Mouse (Mus musculus): ENCODE measurements around the gene Cyp1a2. TPM values are rescaled to one million over a fixed set of nuclear protein-coding genes. Genes with fewer than 3 reads are reported as not detected.
A peak's percentile ranks its signal among the peaks of the same experiment; 100 is the strongest.
"Not testable (repeated sequence)": the region's sequence is repeated elsewhere in the genome, so short reads cannot be mapped to it uniquely, and the experiment has no call there.

Cyp1a2 gene
- not detected in 2 replicates for polyA plus RNA-seq (2016; fragmentation: Nextera tagmentation; extraction: Ambion mirVana)

- H3K9ac ChIP-seq: no peak within 1 kb of the TSS
- no peak for ATAC-seq (ENCODE audit: low FRiP score)
- H3K4me3 ChIP-seq: no peak within 1 kb of the TSS
- H3K4me2 ChIP-seq (replicated peaks): no peak within 1 kb of the TSS
- no peaks in the 10 kb centered on the region for H3K27me3 ChIP-seq
- no peaks in the 10 kb centered on the region for H3K4me1 ChIP-seq
- no peaks in the 10 kb centered on the region for H3K9me3 ChIP-seq (replicated peaks)
- no peak within 1 kb of the TSS for H3K27ac ChIP-seq
- H3K36me3 ChIP-seq: no peaks in the 10 kb centered on the region
- 82% methylated on average over 5 of the region's 5 CpGs for WGBS
These were observed at the start of gene Cyp1a2 for GRCm38 (mm10) chr9:57683520-57683919. Gene Cyp1a2 (minus strand): TSS chr9:57683703.

GRCm38 (mm10) chr9:57728312-57728711, 44.8 kb upstream of the Cyp1a2 start:
- Histone ChIP-seq H3K36me3 (peaks cover 37% of the 10 kb centered on the region), H3K27me3 (no peaks in the 10 kb centered on the region), H3K27ac (no peak overlapping the region), H3K9me3 (replicated peaks) (no peaks in the 10 kb centered on the region), H3K4me2 (replicated peaks) (no peak overlapping the region), H3K4me3 (no peak overlapping the region), H3K9ac (no peak overlapping the region), H3K4me1 (no peaks in the 10 kb centered on the region)
- WGBS: 97% methylated on average over 1 of the region's 1 CpGs
- ATAC-seq (ENCODE audit: low FRiP score): no peak

- 94% methylated on average over 3 of the region's 3 CpGs for WGBS
- H3K4me1 ChIP-seq: no peaks in the 10 kb centered on the region
- no peak overlapping the region for H3K9ac ChIP-seq
- H3K27ac ChIP-seq: no peak overlapping the region
- H3K9me3 ChIP-seq (replicated peaks): no peaks in the 10 kb centered on the region
- H3K4me2 ChIP-seq (replicated peaks): no peak overlapping the region
- H3K36me3 ChIP-seq: peaks cover 49% of the 10 kb centered on the region
- no peak for ATAC-seq (ENCODE audit: low FRiP score)
- H3K27me3 ChIP-seq: no peaks in the 10 kb centered on the region
- no peak overlapping the region for H3K4me3 ChIP-seq
These were observed 41.2 kb upstream of the Cyp1a2 start for GRCm38 (mm10) chr9:57724701-57725100.

- Histone ChIP-seq H3K9ac (no peak overlapping the region), H3K4me1 (no peaks in the 10 kb centered on the region), H3K9me3 (replicated peaks) (no peaks in the 10 kb centered on the region), H3K36me3 (peaks cover 46% of the 10 kb centered on the region), H3K4me2 (replicated peaks) (no peak overlapping the region), H3K4me3 (no peak overlapping the region), H3K27ac (no peak overlapping the region), H3K27me3 (no peaks in the 10 kb centered on the region)
- 91% methylated on average over 5 of the region's 5 CpGs for WGBS
- no peak for ATAC-seq (ENCODE audit: low FRiP score)
These were observed 40.3 kb upstream of the Cyp1a2 start for GRCm38 (mm10) chr9:57723796-57724195.

- 79% methylated on average over 5 of the region's 5 CpGs for WGBS
- ATAC-seq (ENCODE audit: low FRiP score): no peak
These were observed 39.8 kb upstream of the Cyp1a2 start for GRCm38 (mm10) chr9:57723315-57723715.

GRCm38 (mm10) chr9:57722371-57722770, 38.9 kb upstream of the Cyp1a2 start:
- Histone ChIP-seq H3K27ac (no peak overlapping the region), H3K9ac (no peak overlapping the region), H3K4me2 (replicated peaks) (no peak overlapping the region), H3K36me3 (peaks cover 49% of the 10 kb centered on the region), H3K4me1 (no peaks in the 10 kb centered on the region), H3K27me3 (no peaks in the 10 kb centered on the region), H3K4me3 (no peak overlapping the region), H3K9me3 (replicated peaks) (no peaks in the 10 kb centered on the region)
- no peak for ATAC-seq (ENCODE audit: low FRiP score)
- 91% methylated on average over 1 of the region's 1 CpGs for WGBS

More at GRCm38 (mm10) chr9:57723315-57723715, 39.8 kb upstream of the Cyp1a2 start:
- Histone ChIP-seq H3K27me3 (no peaks in the 10 kb centered on the region), H3K4me3 (no peak overlapping the region), H3K36me3 (peaks cover 50% of the 10 kb centered on the region), H3K9me3 (replicated peaks) (no peaks in the 10 kb centered on the region), H3K9ac (no peak overlapping the region), H3K27ac (no peak overlapping the region), H3K4me1 (no peaks in the 10 kb centered on the region), H3K4me2 (replicated peaks) (no peak overlapping the region)

GRCm38 (mm10) chr9:57720736-57721135, 37.2 kb upstream of the Cyp1a2 start:
- H3K27me3 ChIP-seq: no peaks in the 10 kb centered on the region
- H3K4me2 ChIP-seq (replicated peaks): no peak overlapping the region
- H3K4me1 ChIP-seq: no peaks in the 10 kb centered on the region
- no peaks in the 10 kb centered on the region for H3K9me3 ChIP-seq (replicated peaks)
- H3K27ac ChIP-seq: no peak overlapping the region
- ATAC-seq (ENCODE audit: low FRiP score): no peak
- H3K4me3 ChIP-seq: no peak overlapping the region
- no peak overlapping the region for H3K9ac ChIP-seq
- H3K36me3 ChIP-seq: peaks cover 48% of the 10 kb centered on the region
- 92% methylated on average over 3 of the region's 3 CpGs for WGBS

GRCm38 (mm10) chr9:57718408-57718807, 34.9 kb upstream of the Cyp1a2 start:
- ATAC-seq (ENCODE audit: low FRiP score): no peak
- Histone ChIP-seq H3K27ac (no peak overlapping the region), H3K9me3 (replicated peaks) (no peaks in the 10 kb centered on the region), H3K27me3 (no peaks in the 10 kb centered on the region), H3K4me2 (replicated peaks) (no peak overlapping the region), H3K4me3 (no peak overlapping the region), H3K36me3 (peaks cover 67% of the 10 kb centered on the region), H3K9ac (no peak overlapping the region), H3K4me1 (no peaks in the 10 kb centered on the region)
- 83% methylated on average over 7 of the region's 7 CpGs for WGBS

- Histone ChIP-seq H3K4me2 (replicated peaks) (no peak overlapping the region), H3K9me3 (replicated peaks) (no peaks in the 10 kb centered on the region), H3K4me1 (peaks cover 11% of the 10 kb centered on the region), H3K9ac (no peak overlapping the region), H3K27me3 (no peaks in the 10 kb centered on the region), H3K36me3 (peaks cover 37% of the 10 kb centered on the region), H3K27ac (no peak overlapping the region), H3K4me3 (no peak overlapping the region)
- ATAC-seq (ENCODE audit: low FRiP score): no peak
- 68% methylated on average over 2 of the region's 2 CpGs for WGBS
These were observed 28.7 kb upstream of the Cyp1a2 start for GRCm38 (mm10) chr9:57712194-57712593.

- H3K9me3 ChIP-seq (replicated peaks); H3K4me3 ChIP-seq; H3K4me2 ChIP-seq (replicated peaks); H3K27ac ChIP-seq; ATAC-seq (ENCODE audit: low FRiP score); H3K27me3 ChIP-seq; H3K9ac ChIP-seq: not testable (repeated sequence)
- Histone ChIP-seq H3K36me3 (peaks cover 18% of the 10 kb centered on the region), H3K4me1 (peaks cover 11% of the 10 kb centered on the region)
- WGBS: 91% methylated on average over 5 of the region's 5 CpGs
These were observed 26.7 kb upstream of the Cyp1a2 start for GRCm38 (mm10) chr9:57710214-57710613.

GRCm38 (mm10) chr9:57708720-57709274, 25.3 kb upstream of the Cyp1a2 start:
- peak overlapping the region; percentile 86 for H3K4me3 ChIP-seq
- peak overlapping the region; percentile 93 for H3K9ac ChIP-seq
- peak; percentile 61 for ATAC-seq (ENCODE audit: low FRiP score)
- peak overlapping the region; percentile 83 for H3K27ac ChIP-seq
- H3K4me1 ChIP-seq: peaks cover 11% of the 10 kb centered on the region
- H3K4me2 ChIP-seq (replicated peaks): peak overlapping the region; percentile 63
- H3K27me3 ChIP-seq: no peaks in the 10 kb centered on the region
- H3K36me3 ChIP-seq: peaks cover 6% of the 10 kb centered on the region
- WGBS: 4% methylated on average over 35 of the region's 39 CpGs
- no peaks in the 10 kb centered on the region for H3K9me3 ChIP-seq (replicated peaks)

GRCm38 (mm10) chr9:57708068-57708719, 24.7 kb upstream of the Cyp1a2 start, which contains the start of gene Edc3:
Gene Edc3 (plus strand): TSS chr9:57708540.
- H3K9me3 ChIP-seq (replicated peaks): no peaks in the 10 kb centered on the region
- no peaks in the 10 kb centered on the region for H3K27me3 ChIP-seq
- peaks cover 1% of the 10 kb centered on the region for H3K36me3 ChIP-seq
- 1% methylated on average over 23 of the region's 23 CpGs for WGBS
- H3K9ac ChIP-seq: peak within 1 kb of the TSS; percentile 93
- peak within 1 kb of the TSS; percentile 86 for H3K4me3 ChIP-seq
- peak; percentile 93 for ATAC-seq (ENCODE audit: low FRiP score)
- peaks cover 11% of the 10 kb centered on the region for H3K4me1 ChIP-seq
- H3K27ac ChIP-seq: peak within 1 kb of the TSS; percentile 83
- peak within 1 kb of the TSS; percentile 63 for H3K4me2 ChIP-seq (replicated peaks)

GRCm38 (mm10) chr9:57706496-57706895, 23.0 kb upstream of the Cyp1a2 start:
- Histone ChIP-seq H3K4me3 (no peak overlapping the region), H3K9me3 (replicated peaks) (no peaks in the 10 kb centered on the region), H3K9ac (no peak overlapping the region), H3K4me1 (peaks cover 11% of the 10 kb centered on the region), H3K36me3 (no peaks in the 10 kb centered on the region), H3K27me3 (no peaks in the 10 kb centered on the region), H3K27ac (no peak overlapping the region), H3K4me2 (replicated peaks) (no peak overlapping the region)
- 92% methylated on average over 3 of the region's 3 CpGs for WGBS
- ATAC-seq (ENCODE audit: low FRiP score): no peak
